Mouse (Mus musculus) C2C12 (cell line): ENCODE measurements at regions not wholly inside any gene's neighbourhood (a gene's known extent, or its start where the extent isn't known, plus 50 kb on each side); places are given as distances from the start of the nearest gene placed in this dataset.

Experiments used
- H3K27me3 ChIP-seq: one replicate; pipeline ENCODE4 v1.6.1; 2011; ENCODE audit not compliant: control insufficient read depth, insufficient read depth, insufficient read length
- H3K36me3 ChIP-seq: one replicate; pipeline ENCODE4 v1.6.1; 2011; ENCODE audit not compliant: control insufficient read depth, insufficient read depth
- H3K4me3 ChIP-seq: one replicate; pipeline ENCODE4 v1.5.1; 2011; ENCODE audit warnings: mild to moderate bottlenecking, control low read depth; ENCODE audit not compliant: poor library complexity, insufficient read depth, severe bottlenecking
- H3K79me2 ChIP-seq: one replicate; pipeline ENCODE4 v1.6.1; 2011; ENCODE audit not compliant: control insufficient read depth, insufficient read depth
- H3K79me3 ChIP-seq: one replicate; pipeline ENCODE4 v1.6.1; 2011; ENCODE audit warnings: low read depth, control low read depth
- H3ac ChIP-seq: one replicate; pipeline ENCODE3; 2011; ENCODE audit warnings: low read depth; ENCODE audit not compliant: control insufficient read depth, insufficient read length
- CEBPB ChIP-seq: IDR thresholded peaks from one replicate; pipeline ENCODE4 v1.6.1; 2011; ENCODE audit warnings: low read depth, mild to moderate bottlenecking, control low read depth, moderate library complexity
- CTCF ChIP-seq: IDR thresholded peaks from one replicate; pipeline ENCODE4 v1.5.1; 2011; ENCODE audit not compliant: control insufficient read depth, insufficient read depth, insufficient read length
- FOSL1 ChIP-seq: IDR thresholded peaks from one replicate; pipeline ENCODE4 v1.8.0; 2011; ENCODE audit warnings: mild to moderate bottlenecking, low read length; ENCODE audit not compliant: poor library complexity, insufficient read depth, severe bottlenecking
- MAX ChIP-seq: IDR thresholded peaks from one replicate; pipeline ENCODE4 v1.6.1; 2011; ENCODE audit warnings: mild to moderate bottlenecking, control low read depth
- MYOD1 ChIP-seq: IDR thresholded peaks from one replicate; pipeline ENCODE4 v1.6.1; 2011; ENCODE audit warnings: low read depth; ENCODE audit not compliant: control insufficient read depth, insufficient read length
- MYOG ChIP-seq: IDR thresholded peaks from one replicate; pipeline ENCODE4 v1.6.1; 2011; ENCODE audit not compliant: control insufficient read depth, insufficient read length; ENCODE audit errors: extremely low read depth
- USF1 ChIP-seq: IDR thresholded peaks from one replicate; pipeline ENCODE4 v1.6.1; 2011; ENCODE audit warnings: low read depth, mild to moderate bottlenecking, control low read depth, moderate library complexity

- no peaks in the 10 kb centered on the region for H3K36me3 ChIP-seq
- TF ChIP-seq CTCF (no peak), MAX (no peak), MYOG (no peak), USF1 (no peak), CEBPB (no peak), MYOD1 (no peak), FOSL1 (no peak)
- no peaks in the 10 kb centered on the region for H3K27me3 ChIP-seq
- no peaks in the 10 kb centered on the region for H3K79me3 ChIP-seq
- H3ac ChIP-seq: no peak overlapping the region
- no peak overlapping the region for H3K4me3 ChIP-seq
- no peaks in the 10 kb centered on the region for H3K79me2 ChIP-seq
Observed at GRCm38 (mm10) chr8:44799513-44799912, 135.7 kb upstream of the Fat1 start.

DNA sequence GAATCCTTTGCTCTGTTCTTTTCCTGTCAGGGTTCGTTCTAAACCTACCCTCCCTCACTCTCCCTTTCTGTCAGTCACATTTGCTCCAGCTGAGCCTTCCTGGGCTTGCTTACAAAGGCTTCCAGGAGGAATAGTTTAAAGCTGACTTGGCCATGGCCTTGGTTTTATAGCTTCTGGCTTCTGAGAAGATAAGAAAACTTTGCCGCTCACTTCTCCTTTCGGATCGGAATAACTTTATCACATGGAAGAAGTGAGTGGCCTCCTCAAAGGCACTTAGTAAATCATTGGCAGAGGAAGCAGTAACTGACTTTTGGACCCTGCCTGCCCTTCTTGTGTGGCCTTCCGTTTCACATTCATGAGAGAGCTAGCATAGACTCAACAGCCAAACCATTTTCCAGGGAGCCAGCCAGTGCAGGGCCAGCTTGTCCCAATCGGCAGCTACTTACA, 134.4 kb upstream of the Fat1 start:
- TF ChIP-seq MYOG: no peak
- TF ChIP-seq MAX: no peak
- no peak for TF ChIP-seq FOSL1
- no peak for TF ChIP-seq CEBPB
- TF ChIP-seq CTCF: no peak
- no peak for TF ChIP-seq MYOD1
- no peak for TF ChIP-seq USF1
- Histone ChIP-seq H3ac (no peak overlapping the region), H3K4me3 (no peak overlapping the region), H3K79me2 (no peaks in the 10 kb centered on the region), H3K36me3 (no peaks in the 10 kb centered on the region), H3K27me3 (no peaks in the 10 kb centered on the region), H3K79me3 (no peaks in the 10 kb centered on the region)

DNA sequence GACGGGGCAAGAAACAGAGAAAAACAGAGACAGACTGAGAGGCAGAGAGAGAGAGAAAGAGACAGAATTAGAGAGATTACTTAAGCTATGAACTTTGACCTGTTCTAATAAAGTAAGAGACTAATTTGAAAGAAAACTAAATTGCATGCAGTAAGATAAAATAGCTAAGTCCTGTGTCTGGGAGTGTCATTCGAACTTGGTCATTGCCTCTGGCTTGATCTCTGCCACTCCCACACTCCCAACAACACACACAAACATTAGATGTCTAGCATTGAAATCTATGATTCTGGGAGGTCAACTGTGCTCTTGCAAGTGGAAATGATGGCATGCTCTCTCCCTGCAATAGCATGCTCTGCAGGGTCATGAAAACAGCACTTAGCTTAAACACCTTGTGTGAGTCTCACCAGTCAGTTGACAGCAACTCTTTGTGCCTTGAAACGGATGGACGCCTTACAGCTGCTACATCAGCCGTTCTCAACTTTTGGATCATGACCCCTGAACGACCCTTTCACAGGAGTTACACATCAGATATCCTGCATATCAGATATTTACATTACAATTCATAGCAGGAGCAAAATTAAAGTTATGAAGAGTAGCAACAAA, 133.5 kb upstream of the Fat1 start:
- Histone ChIP-seq H3K79me2 (no peaks in the 10 kb centered on the region), H3ac (no peak overlapping the region), H3K27me3 (no peaks in the 10 kb centered on the region), H3K4me3 (no peak overlapping the region), H3K79me3 (no peaks in the 10 kb centered on the region), H3K36me3 (no peaks in the 10 kb centered on the region)
- no peak for TF ChIP-seq MAX

GRCm38 (mm10) chr8:44802331-44802730, 132.9 kb upstream of the Fat1 start:
- TF ChIP-seq MYOG (no peak), MYOD1 (no peak), FOSL1 (no peak), USF1 (no peak), CTCF (no peak), MAX (no peak), CEBPB (no peak)
- no peaks in the 10 kb centered on the region for H3K79me3 ChIP-seq
- no peaks in the 10 kb centered on the region for H3K79me2 ChIP-seq
- no peak overlapping the region for H3K4me3 ChIP-seq
- H3ac ChIP-seq: no peak overlapping the region
- H3K27me3 ChIP-seq: no peaks in the 10 kb centered on the region
- no peaks in the 10 kb centered on the region for H3K36me3 ChIP-seq

- no peaks in the 10 kb centered on the region for H3K79me2 ChIP-seq
- TF ChIP-seq MAX: no peak
- no peak for TF ChIP-seq USF1
- TF ChIP-seq MYOG: no peak
- TF ChIP-seq FOSL1: no peak
- no peak for TF ChIP-seq CEBPB
- no peak for TF ChIP-seq MYOD1
- H3K4me3 ChIP-seq: no peak overlapping the region
- H3K36me3 ChIP-seq: no peaks in the 10 kb centered on the region
- H3K27me3 ChIP-seq: no peaks in the 10 kb centered on the region
- H3K79me3 ChIP-seq: no peaks in the 10 kb centered on the region
- H3ac ChIP-seq: no peak overlapping the region
Observed at GRCm38 (mm10) chr8:44804414-44805178, 130.7 kb upstream of the Fat1 start.

DNA sequence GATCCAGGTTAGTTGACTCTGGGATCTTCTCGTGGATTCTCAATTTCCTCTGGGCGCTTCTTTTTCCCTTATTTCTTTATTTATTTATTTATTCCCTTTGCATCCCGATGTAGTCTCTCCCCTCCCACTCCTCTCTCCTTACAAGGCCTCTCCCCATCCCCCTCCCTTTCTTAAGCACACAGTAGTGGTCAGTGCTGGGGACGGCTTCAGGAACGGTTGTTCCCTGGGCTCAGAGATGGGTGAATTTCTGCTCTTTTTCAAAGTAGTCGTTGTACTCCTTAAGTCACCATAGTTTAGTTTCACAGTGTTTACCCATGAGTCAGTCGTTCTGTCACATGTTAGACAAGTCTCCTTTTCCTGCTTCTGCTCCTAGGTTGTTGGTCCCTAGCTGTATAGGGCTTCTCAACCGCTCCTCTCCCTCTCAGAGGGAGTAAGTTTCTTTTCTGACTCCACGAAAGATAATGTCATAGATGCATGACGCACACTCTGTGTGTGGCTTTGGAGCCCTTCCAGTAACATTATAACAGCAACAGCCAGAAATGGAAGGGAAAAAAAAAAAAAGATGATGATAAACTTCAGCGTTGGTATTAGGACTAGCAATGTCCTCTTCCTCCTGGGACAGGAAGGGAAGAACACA, 129.9 kb upstream of the Fat1 start:
- Histone ChIP-seq H3ac (no peak overlapping the region), H3K4me3 (no peak overlapping the region), H3K79me2 (no peaks in the 10 kb centered on the region), H3K27me3 (no peaks in the 10 kb centered on the region), H3K36me3 (no peaks in the 10 kb centered on the region), H3K79me3 (no peaks in the 10 kb centered on the region)
- TF ChIP-seq CTCF: no peak
- no peak for TF ChIP-seq MYOD1
- TF ChIP-seq MYOG: no peak
- no peak for TF ChIP-seq USF1
- TF ChIP-seq MAX: no peak
- no peak for TF ChIP-seq FOSL1
- TF ChIP-seq CEBPB: no peak
